Mouse (Mus musculus) liver, postnatal 0 days (tissue): Measurements from ENCODE around the gene Vmn1r24.

Experiments
- CTCF ChIP-seq: sonication (generic); IDR thresholded peaks from 2 replicates; pipeline ENCODE4 v1.5.1; 2016; ENCODE audit warnings: antibody characterized with exemption, low read depth
- EP300 ChIP-seq: IDR thresholded peaks from 2 replicates; pipeline ENCODE4 v1.6.1; 2016; ENCODE audit warnings: antibody characterized with exemption, low read depth, mild to moderate bottlenecking

DNA sequence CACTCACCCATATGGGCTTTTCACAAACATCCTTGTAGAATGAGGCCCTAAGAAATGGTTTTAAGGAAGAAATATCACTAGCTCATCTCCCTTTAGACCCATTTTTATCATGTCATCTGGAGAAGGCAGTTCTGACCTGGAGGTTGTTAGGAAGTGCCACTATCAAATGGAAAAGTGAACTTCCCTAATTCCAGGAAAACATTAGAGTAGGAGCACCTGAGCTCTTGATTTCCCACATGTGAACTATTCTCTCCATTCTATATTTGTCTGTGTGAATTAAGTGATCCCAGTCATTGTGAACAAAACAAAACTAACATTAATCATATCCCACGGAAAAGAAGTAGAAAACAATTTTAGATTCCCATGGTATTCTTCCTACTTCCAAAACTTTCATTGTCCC, 53.4 kb downstream of the Vmn1r24 start, which contains the start of gene Vmn1r22:
- TF ChIP-seq CTCF: no peak
- no peak for TF ChIP-seq EP300
